Mouse (Mus musculus): ENCODE results near the gene Apbb2.

The Apbb2 gene

GRCm38 (mm10) chr5:66371131-66371530 is 247.5 kb downstream of the Apbb2 start:
- DNase-seq: no peak

- peak; percentile 41 for DNase-seq
Measured at GRCm38 (mm10) chr5:66368966-66369365, 249.6 kb downstream of the Apbb2 start.

GRCm38 (mm10) chr5:66367641-66368040 is 250.9 kb downstream of the Apbb2 start:
- DNase-seq: no peak

- DNase-seq: no peak
Measured at GRCm38 (mm10) chr5:66363274-66364261, 255.0 kb downstream of the Apbb2 start.

GRCm38 (mm10) chr5:66360739-66361138 is 257.8 kb downstream of the Apbb2 start:
- no peak for DNase-seq

GRCm38 (mm10) chr5:66359742-66360423 is 258.7 kb downstream of the Apbb2 start:
- no peak for DNase-seq

- DNase-seq: no peak
Measured at GRCm38 (mm10) chr5:66355147-66355546, 263.4 kb downstream of the Apbb2 start.

GRCm38 (mm10) chr5:66353876-66354275 is 264.7 kb downstream of the Apbb2 start:
- DNase-seq: no peak

- DNase-seq: peak; percentile 41
Measured at GRCm38 (mm10) chr5:66351836-66352390, 266.7 kb downstream of the Apbb2 start.

- DNase-seq: no peak
Measured at GRCm38 (mm10) chr5:66351064-66351463, 267.5 kb downstream of the Apbb2 start.

- no peak for DNase-seq
Measured at GRCm38 (mm10) chr5:66350611-66351010, 268.0 kb downstream of the Apbb2 start.

GRCm38 (mm10) chr5:66348421-66348820 is 270.2 kb downstream of the Apbb2 start:
- DNase-seq: no peak

GRCm38 (mm10) chr5:66346756-66347155 is 271.8 kb downstream of the Apbb2 start:
- DNase-seq: no peak

- no peak for DNase-seq
Measured at GRCm38 (mm10) chr5:66345140-66345539, 273.4 kb downstream of the Apbb2 start.

- DNase-seq: no peak
Measured at GRCm38 (mm10) chr5:66344182-66344581, 274.4 kb downstream of the Apbb2 start.

- DNase-seq: no peak
Measured at GRCm38 (mm10) chr5:66342285-66342684, 276.3 kb downstream of the Apbb2 start.

- no peak for DNase-seq
Measured at GRCm38 (mm10) chr5:66341848-66342247, 276.7 kb downstream of the Apbb2 start.

GRCm38 (mm10) chr5:66340356-66341102 is 278.1 kb downstream of the Apbb2 start:
- no peak for DNase-seq

GRCm38 (mm10) chr5:66338583-66338982 is 280.0 kb downstream of the Apbb2 start:
- DNase-seq: peak; percentile 20

GRCm38 (mm10) chr5:66337969-66338345 is 280.6 kb downstream of the Apbb2 start:
- DNase-seq: peak; percentile 45

GRCm38 (mm10) chr5:66337025-66337968 is 281.3 kb downstream of the Apbb2 start:
- DNase-seq: peak; percentile 54

- DNase-seq: no peak
Measured at GRCm38 (mm10) chr5:66330806-66331205, 287.8 kb downstream of the Apbb2 start.
